Mouse (Mus musculus) kidney, postnatal 4 days (tissue): ENCODE results near the gene Mmel1.

ENCODE experiments used
- DNase-seq, 2 experiments: peaks; one replicate each; pipeline ENCODE4 v3.0.0; 2021; ENCODE audit warnings: mixed read lengths in 2 of 2

The Mmel1 gene

GRCm38 (mm10) chr4:154869440-154869839, at the start of gene Mmel1:
Gene Mmel1 (plus strand): TSS chr4:154869585.
- no peak for DNase-seq

GRCm38 (mm10) chr4:154825662-154826061, 43.7 kb upstream of the Mmel1 start:
- DNase-seq: peak; percentile 66 to 71

GRCm38 (mm10) chr4:154826224-154826623, 43.2 kb upstream of the Mmel1 start:
- DNase-seq: no peak

GRCm38 (mm10) chr4:154827181-154827580, 42.2 kb upstream of the Mmel1 start:
- DNase-seq: no peak

- DNase-seq: no peak
Observed at GRCm38 (mm10) chr4:154827861-154828610, 41.3 kb upstream of the Mmel1 start.

GRCm38 (mm10) chr4:154831915-154832573, 37.3 kb upstream of the Mmel1 start:
- no peak for DNase-seq

GRCm38 (mm10) chr4:154836183-154836915, 33.0 kb upstream of the Mmel1 start:
- DNase-seq: no peak

- DNase-seq: peak; percentile 73 to 74
Observed at GRCm38 (mm10) chr4:154837170-154837569, 32.2 kb upstream of the Mmel1 start, which contains the start of gene Ttc34. Gene Ttc34 (plus strand): TSS chr4:154837459.

- DNase-seq: no peak
Observed at GRCm38 (mm10) chr4:154838741-154839140, 30.6 kb upstream of the Mmel1 start.

GRCm38 (mm10) chr4:154839406-154839805, 30.0 kb upstream of the Mmel1 start:
- peak; percentile 16 to 27 for DNase-seq

- no peak for DNase-seq
Observed at GRCm38 (mm10) chr4:154852696-154853095, 16.7 kb upstream of the Mmel1 start.

GRCm38 (mm10) chr4:154853881-154854280, 15.5 kb upstream of the Mmel1 start:
- DNase-seq: no peak

- no peak for DNase-seq
Observed at GRCm38 (mm10) chr4:154854676-154855345, 14.6 kb upstream of the Mmel1 start.

- peak; percentile 84 to 90 for DNase-seq
Observed at GRCm38 (mm10) chr4:154855721-154856479, 13.5 kb upstream of the Mmel1 start.

GRCm38 (mm10) chr4:154856480-154856837, 12.9 kb upstream of the Mmel1 start:
- no peak for DNase-seq

- DNase-seq: no peak
Observed at GRCm38 (mm10) chr4:154856882-154857281, 12.5 kb upstream of the Mmel1 start.

- DNase-seq: no peak
Observed at GRCm38 (mm10) chr4:154857366-154858240, 11.8 kb upstream of the Mmel1 start.

GRCm38 (mm10) chr4:154858601-154859000, 10.8 kb upstream of the Mmel1 start:
- no peak for DNase-seq

GRCm38 (mm10) chr4:154861967-154862366, 7.4 kb upstream of the Mmel1 start:
- DNase-seq: no peak

- no peak for DNase-seq
Observed at GRCm38 (mm10) chr4:154863436-154863935, 5.9 kb upstream of the Mmel1 start.

- DNase-seq: peak; percentile 98
Observed at GRCm38 (mm10) chr4:154864271-154864771, 5.1 kb upstream of the Mmel1 start.
